Mouse (Mus musculus): Measurements from ENCODE around the gene Tcf21. TPM values are rescaled to one million over a fixed set of nuclear protein-coding genes. Genes with fewer than 3 reads are reported as not detected.

The Tcf21 gene
- polyA plus RNA-seq, 1 experiment, result not detected

- Histone ChIP-seq H3K27ac (ENCODE audit: insufficient read depth, low read length) (no peak overlapping the region), H3K4me3 (ENCODE audit: insufficient read depth, low read length) (no peak overlapping the region), H3K4me1 (ENCODE audit: control insufficient read depth, insufficient read depth, low read length) (no peaks in the 10 kb centered on the region)
- TF ChIP-seq CTCF (IDR thresholded peaks at IDR 0.05; ENCODE audit: borderline replicate concordance, insufficient read depth, low read length) (no peak), POLR2A (IDR thresholded peaks at IDR 0.05; ENCODE audit: low read depth, low read length) (no peak)
Measured at GRCm38 (mm10) chr10:22842113-22842512, 22.1 kb upstream of the Tcf21 start.

- Histone ChIP-seq H3K4me3 (ENCODE audit: insufficient read depth, low read length) (no peak overlapping the region), H3K27ac (ENCODE audit: insufficient read depth, low read length) (no peak overlapping the region), H3K4me1 (ENCODE audit: control insufficient read depth, insufficient read depth, low read length) (no peaks in the 10 kb centered on the region)
- TF ChIP-seq POLR2A (IDR thresholded peaks at IDR 0.05; ENCODE audit: low read depth, low read length), result no peak
- TF ChIP-seq CTCF (IDR thresholded peaks at IDR 0.05; ENCODE audit: borderline replicate concordance, insufficient read depth, low read length), result no peak
Measured at GRCm38 (mm10) chr10:22826244-22826643, 6.3 kb upstream of the Tcf21 start.

- no peak overlapping the region for H3K27ac ChIP-seq (ENCODE audit: insufficient read depth, low read length)
- TF ChIP-seq POLR2A (IDR thresholded peaks at IDR 0.05; ENCODE audit: low read depth, low read length), result no peak
- no peak for TF ChIP-seq CTCF (IDR thresholded peaks at IDR 0.05; ENCODE audit: borderline replicate concordance, insufficient read depth, low read length)
- no peaks in the 10 kb centered on the region for H3K4me1 ChIP-seq (ENCODE audit: control insufficient read depth, insufficient read depth, low read length)
- H3K4me3 ChIP-seq (ENCODE audit: insufficient read depth, low read length), result no peak overlapping the region
Measured at GRCm38 (mm10) chr10:22822896-22823295, 2.9 kb upstream of the Tcf21 start.

DNA sequence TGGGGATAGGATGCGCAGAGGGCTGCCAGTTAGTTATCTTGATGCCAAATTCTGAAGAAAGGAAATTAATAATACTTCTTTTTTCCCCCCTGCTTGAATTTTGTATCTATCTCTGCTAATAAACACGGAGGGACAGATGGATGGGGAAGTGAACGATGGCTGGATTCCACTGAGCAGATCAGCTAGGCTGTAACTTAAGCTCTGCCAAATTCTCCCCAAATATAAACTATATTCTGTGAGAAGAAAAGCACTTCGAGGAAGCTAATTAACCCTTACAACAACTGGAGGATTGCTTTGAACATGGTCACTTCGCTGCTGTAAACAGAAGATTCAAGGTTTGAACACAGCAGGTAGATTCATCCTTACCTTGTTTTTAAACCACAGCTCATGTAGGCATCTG, 2.5 kb upstream of the Tcf21 start:
- TF ChIP-seq CTCF (IDR thresholded peaks at IDR 0.05; ENCODE audit: borderline replicate concordance, insufficient read depth, low read length) (no peak), POLR2A (IDR thresholded peaks at IDR 0.05; ENCODE audit: low read depth, low read length) (no peak)
- Histone ChIP-seq H3K4me1 (ENCODE audit: control insufficient read depth, insufficient read depth, low read length) (no peaks in the 10 kb centered on the region), H3K27ac (ENCODE audit: insufficient read depth, low read length) (no peak overlapping the region), H3K4me3 (ENCODE audit: insufficient read depth, low read length) (no peak overlapping the region)

GRCm38 (mm10) chr10:22821709-22822108, 1.7 kb upstream of the Tcf21 start:
- no peak overlapping the region for H3K27ac ChIP-seq (ENCODE audit: insufficient read depth, low read length)
- no peaks in the 10 kb centered on the region for H3K4me1 ChIP-seq (ENCODE audit: control insufficient read depth, insufficient read depth, low read length)
- TF ChIP-seq CTCF (IDR thresholded peaks at IDR 0.05; ENCODE audit: borderline replicate concordance, insufficient read depth, low read length) (no peak), POLR2A (IDR thresholded peaks at IDR 0.05; ENCODE audit: low read depth, low read length) (no peak)
- no peak overlapping the region for H3K4me3 ChIP-seq (ENCODE audit: insufficient read depth, low read length)

GRCm38 (mm10) chr10:22821267-22821666, 1.3 kb upstream of the Tcf21 start:
- no peak overlapping the region for H3K4me3 ChIP-seq (ENCODE audit: insufficient read depth, low read length)
- no peak for TF ChIP-seq CTCF (IDR thresholded peaks at IDR 0.05; ENCODE audit: borderline replicate concordance, insufficient read depth, low read length)
- TF ChIP-seq POLR2A (IDR thresholded peaks at IDR 0.05; ENCODE audit: low read depth, low read length), result no peak
- H3K4me1 ChIP-seq (ENCODE audit: control insufficient read depth, insufficient read depth, low read length), result no peaks in the 10 kb centered on the region
- H3K27ac ChIP-seq (ENCODE audit: insufficient read depth, low read length), result no peak overlapping the region

DNA sequence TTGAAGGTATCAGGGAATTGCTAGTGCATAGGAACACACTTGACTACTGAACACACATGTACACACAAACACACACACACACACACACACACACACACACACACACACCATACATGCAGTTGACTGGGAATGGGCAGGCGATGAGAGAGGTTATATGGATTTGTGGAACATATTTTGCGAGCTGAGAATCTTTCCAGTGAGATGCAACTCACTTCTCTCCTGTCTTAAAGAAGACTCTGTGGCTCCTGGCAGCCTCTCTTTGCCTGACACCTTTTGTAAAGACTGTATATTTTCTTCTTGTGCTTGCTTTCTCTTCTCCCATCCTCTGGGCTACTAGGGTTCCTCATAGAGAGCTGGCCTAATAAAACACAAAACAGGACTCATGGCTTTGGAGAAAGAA, 867 bp upstream of the Tcf21 start:
- no peaks in the 10 kb centered on the region for H3K4me1 ChIP-seq (ENCODE audit: control insufficient read depth, insufficient read depth, low read length)
- no peak for TF ChIP-seq CTCF (IDR thresholded peaks at IDR 0.05; ENCODE audit: borderline replicate concordance, insufficient read depth, low read length)
- no peak for TF ChIP-seq POLR2A (IDR thresholded peaks at IDR 0.05; ENCODE audit: low read depth, low read length)
- no peak overlapping the region for H3K27ac ChIP-seq (ENCODE audit: insufficient read depth, low read length)
- H3K4me3 ChIP-seq (ENCODE audit: insufficient read depth, low read length), result no peak overlapping the region

DNA sequence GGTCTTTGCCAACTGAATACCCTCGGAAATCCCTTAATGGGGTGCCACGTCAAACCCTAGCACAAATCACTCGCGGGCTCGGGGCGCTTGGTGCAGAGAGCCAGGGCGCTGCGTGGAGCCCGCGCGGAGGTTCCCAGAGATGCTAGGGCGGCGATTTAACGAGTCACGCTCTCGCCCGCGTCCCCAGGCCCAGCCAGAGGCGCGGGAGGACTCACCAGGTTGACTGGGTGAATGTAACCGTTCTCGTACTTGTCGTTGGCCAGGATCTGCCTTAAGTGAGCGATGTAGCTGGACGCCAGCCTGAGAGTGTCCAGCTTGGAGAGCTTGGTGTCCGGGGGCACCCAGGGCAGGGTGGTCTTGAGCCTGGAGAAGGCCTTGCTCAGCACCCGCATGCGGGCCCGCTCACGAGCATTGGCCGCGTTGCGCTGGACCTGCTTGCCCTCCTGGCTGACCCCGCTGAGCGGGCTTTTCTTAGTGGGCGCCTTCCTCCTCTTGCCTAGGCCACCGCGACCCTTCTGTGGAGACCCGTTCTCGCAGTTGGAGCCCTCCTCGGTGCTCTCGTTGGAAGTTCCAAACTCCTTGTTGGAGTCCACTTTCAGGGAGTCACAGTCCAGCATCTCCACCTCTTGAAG, 619 bp downstream of the Tcf21 start:
- no peaks in the 10 kb centered on the region for H3K4me1 ChIP-seq (ENCODE audit: control insufficient read depth, insufficient read depth, low read length)
- H3K27ac ChIP-seq (ENCODE audit: insufficient read depth, low read length), result no peak overlapping the region
- no peak overlapping the region for H3K4me3 ChIP-seq (ENCODE audit: insufficient read depth, low read length)
- TF ChIP-seq POLR2A (IDR thresholded peaks at IDR 0.05; ENCODE audit: low read depth, low read length) (no peak), CTCF (IDR thresholded peaks at IDR 0.05; ENCODE audit: borderline replicate concordance, insufficient read depth, low read length) (no peak)

DNA sequence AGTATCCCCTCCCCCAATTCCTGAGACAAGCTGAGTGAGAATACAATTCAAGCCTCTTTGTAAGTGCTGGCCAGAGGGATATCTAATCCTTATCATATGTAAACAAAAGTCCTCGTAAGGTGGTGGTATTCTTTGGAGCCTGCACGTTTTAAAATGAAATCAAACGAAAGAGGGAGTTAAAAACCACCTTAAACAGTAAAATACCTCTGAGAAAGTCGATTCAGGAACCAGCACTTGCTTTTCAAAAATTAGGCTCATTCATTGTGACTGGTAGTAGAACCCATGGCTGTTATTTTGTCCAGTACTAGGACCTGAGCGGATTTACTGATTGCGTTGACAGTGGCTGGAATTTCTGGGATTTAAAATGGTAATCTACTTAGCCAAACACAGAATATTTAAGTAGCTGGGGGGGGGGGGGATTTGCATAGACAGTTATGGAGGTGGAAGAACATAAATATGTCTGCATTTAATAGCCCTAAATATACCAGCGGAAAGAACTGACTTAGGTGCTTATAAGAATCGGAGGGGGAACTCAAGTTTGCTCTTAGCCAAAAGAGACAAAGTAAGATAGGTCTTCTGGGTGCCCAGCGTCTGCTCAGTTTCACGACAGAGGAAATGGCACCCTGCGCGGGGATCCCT, 1.3 kb downstream of the Tcf21 start:
- H3K27ac ChIP-seq (ENCODE audit: insufficient read depth, low read length), result no peak overlapping the region
- H3K4me3 ChIP-seq (ENCODE audit: insufficient read depth, low read length), result no peak overlapping the region
- TF ChIP-seq CTCF (IDR thresholded peaks at IDR 0.05; ENCODE audit: borderline replicate concordance, insufficient read depth, low read length), result no peak
- no peak for TF ChIP-seq POLR2A (IDR thresholded peaks at IDR 0.05; ENCODE audit: low read depth, low read length)
- no peaks in the 10 kb centered on the region for H3K4me1 ChIP-seq (ENCODE audit: control insufficient read depth, insufficient read depth, low read length)

GRCm38 (mm10) chr10:22817976-22818375, 2.0 kb downstream of the Tcf21 start:
- Histone ChIP-seq H3K27ac (ENCODE audit: insufficient read depth, low read length) (no peak overlapping the region), H3K4me1 (ENCODE audit: control insufficient read depth, insufficient read depth, low read length) (no peaks in the 10 kb centered on the region), H3K4me3 (ENCODE audit: insufficient read depth, low read length) (no peak overlapping the region)
- TF ChIP-seq CTCF (IDR thresholded peaks at IDR 0.05; ENCODE audit: borderline replicate concordance, insufficient read depth, low read length), result no peak
- TF ChIP-seq POLR2A (IDR thresholded peaks at IDR 0.05; ENCODE audit: low read depth, low read length), result no peak
